Mouse (Mus musculus): ENCODE measurements around the gene Grrp1. TPM values are rescaled to one million over a fixed set of nuclear protein-coding genes. Genes with fewer than 3 reads are reported as not detected.
A peak's percentile ranks its signal among the peaks of the same experiment; 100 is the strongest.

Grrp1 gene
- total RNA-seq, 2 experiments from 2014 or later, result 2.7 to 4.0 TPM

GRCm38 (mm10) chr4:134249651-134250050 lies 4.3 kb downstream of the Grrp1 start:
- peak overlapping the region; percentile 54 for H3K4me3 ChIP-seq
- no peak overlapping the region for H3K27ac ChIP-seq
- peak in 1 of 2 experiments; percentile 67 for DNase-seq (ENCODE audit: low spot score in 2 of 2)
- TF ChIP-seq CTCF (conservative IDR thresholded peaks at IDR 0.05), result peak; percentile 96

GRCm38 (mm10) chr4:134246719-134247258 lies 7.1 kb downstream of the Grrp1 start, which contains the start of gene Gm30191:
TSS of gene Gm30191 (plus strand) at chr4:134246935.
- no peak for DNase-seq (ENCODE audit: low spot score in 2 of 2)
- Histone ChIP-seq H3K27ac (peak within 1 kb of the TSS; percentile 36; the same call in 1 of the 2 replicates), H3K4me3 (peak within 1 kb of the TSS; percentile 89)
- no peak for TF ChIP-seq CTCF (conservative IDR thresholded peaks at IDR 0.05)

DNA sequence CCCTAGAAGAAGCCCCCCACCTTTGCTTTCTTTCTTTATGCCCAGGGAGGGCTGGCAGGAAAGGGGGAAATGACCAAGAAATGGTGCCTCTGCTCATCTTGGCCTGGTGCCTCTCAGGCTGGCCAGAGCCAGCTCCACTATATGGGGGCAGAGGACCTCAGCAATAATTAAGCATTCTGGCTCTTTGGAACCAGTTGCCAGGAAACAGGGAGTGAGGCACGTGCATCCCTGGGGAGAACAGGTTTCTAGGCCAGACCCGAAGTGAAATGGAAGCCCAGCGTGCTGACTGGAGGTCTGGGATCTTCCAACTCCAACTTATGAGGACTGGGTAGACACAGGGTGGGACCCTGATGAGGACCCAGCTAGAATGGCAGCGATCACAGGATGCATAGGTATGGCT lies 7.7 kb downstream of the Grrp1 start:
- DNase-seq (ENCODE audit: low spot score in 2 of 2), result no peak
- H3K4me3 ChIP-seq, result no peak overlapping the region
- no peak for TF ChIP-seq CTCF (conservative IDR thresholded peaks at IDR 0.05)
- no peak overlapping the region for H3K27ac ChIP-seq

GRCm38 (mm10) chr4:134245148-134245843 lies 8.6 kb downstream of the Grrp1 start, which contains the start of gene Zfp593:
TSS of gene Zfp593 (minus strand) at chr4:134245592.
- DNase-seq (ENCODE audit: low spot score in 2 of 2), result peak; percentile 95 to 98
- Histone ChIP-seq H3K27ac (peak within 1 kb of the TSS; percentile 83), H3K4me3 (peak within 1 kb of the TSS; percentile 89)
- TF ChIP-seq CTCF (conservative IDR thresholded peaks at IDR 0.05), result peak; percentile 94

- TF ChIP-seq CTCF (conservative IDR thresholded peaks at IDR 0.05), result no peak
- H3K4me3 ChIP-seq, result no peak within 1 kb of the TSS; the same call in 1 of the 2 replicates
- H3K27ac ChIP-seq, result no peak within 1 kb of the TSS
- DNase-seq (ENCODE audit: low spot score in 2 of 2), result no peak
Observed at GRCm38 (mm10) chr4:134243516-134244250, 10.2 kb downstream of the Grrp1 start, which contains the start of gene E130218I03Rik. TSS of gene E130218I03Rik (plus strand) at chr4:134243662.

GRCm38 (mm10) chr4:134238686-134239085 lies 15.2 kb downstream of the Grrp1 start:
- no peak for DNase-seq (ENCODE audit: low spot score in 2 of 2)
- no peak for TF ChIP-seq CTCF (conservative IDR thresholded peaks at IDR 0.05)
- H3K4me3 ChIP-seq, result peak overlapping the region; percentile 29; the same call in 1 of the 2 replicates
- no peak overlapping the region for H3K27ac ChIP-seq

DNA sequence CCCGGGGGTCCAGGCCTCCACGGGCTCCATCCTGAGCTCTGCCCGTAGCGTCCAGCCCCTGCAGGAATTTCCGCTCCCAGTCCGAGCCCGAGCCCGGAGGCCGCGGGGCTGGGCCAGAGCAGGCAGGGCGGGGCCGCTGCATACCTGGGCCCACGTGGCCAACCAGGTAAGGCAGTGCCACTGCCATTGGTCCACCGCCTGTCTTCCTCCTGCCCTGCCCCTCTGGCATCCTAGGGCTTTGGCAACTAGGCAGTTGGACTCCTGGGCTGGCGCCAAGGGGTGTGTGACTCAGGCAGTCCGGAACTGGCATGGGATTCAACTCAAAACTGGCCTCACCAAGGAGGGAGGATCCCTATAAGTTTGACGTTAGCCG lies 15.6 kb downstream of the Grrp1 start, which contains the start of gene Cnksr1:
Cnksr1 (minus strand) TSS at position 121 of the 373 bp plus-strand sequence.
- H3K4me3 ChIP-seq, result peak within 1 kb of the TSS; percentile 29; the same call in 1 of the 2 replicates
- TF ChIP-seq CTCF (conservative IDR thresholded peaks at IDR 0.05), result no peak

GRCm38 (mm10) chr4:134237582-134238278 lies 16.2 kb downstream of the Grrp1 start:
- no peak for DNase-seq (ENCODE audit: low spot score in 2 of 2)
- Histone ChIP-seq H3K4me3 (no peak overlapping the region; the same call in 1 of the 2 replicates), H3K27ac (no peak overlapping the region)
- TF ChIP-seq CTCF (conservative IDR thresholded peaks at IDR 0.05), result no peak

More for the DNA sequence above, 15.6 kb downstream of the Grrp1 start, which contains the start of gene Cnksr1:
- peak in 1 of 2 experiments; percentile 46 for DNase-seq (ENCODE audit: low spot score in 2 of 2)
- no peak within 1 kb of the TSS for H3K27ac ChIP-seq

GRCm38 (mm10) chr4:134234876-134235275 lies 19.0 kb downstream of the Grrp1 start:
- H3K4me3 ChIP-seq, result no peak overlapping the region
- no peak overlapping the region for H3K27ac ChIP-seq
- no peak for TF ChIP-seq CTCF (conservative IDR thresholded peaks at IDR 0.05)
- DNase-seq (ENCODE audit: low spot score in 2 of 2), result no peak

DNA sequence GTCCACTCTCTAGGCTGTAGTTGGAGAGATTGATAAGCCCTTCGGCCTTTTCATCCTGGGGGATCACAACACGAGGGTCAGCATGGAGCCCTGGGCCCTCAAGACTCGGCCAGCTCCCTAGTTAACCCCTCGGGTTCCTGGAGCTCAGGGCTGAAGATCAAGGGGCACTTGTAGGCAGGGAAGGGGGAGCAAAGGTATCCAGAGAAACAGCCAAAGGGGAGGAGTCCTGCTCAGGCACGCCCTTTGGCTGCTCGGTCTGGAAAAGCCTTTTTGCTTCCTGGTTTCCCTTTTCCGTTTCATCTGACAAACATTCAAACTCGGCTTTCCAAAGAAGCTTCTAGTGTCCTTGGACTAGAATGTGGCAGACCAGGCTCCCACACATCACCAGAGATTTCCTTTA lies 23.5 kb downstream of the Grrp1 start:
- no peak for DNase-seq (ENCODE audit: low spot score in 2 of 2)
- TF ChIP-seq CTCF (conservative IDR thresholded peaks at IDR 0.05), result no peak
- no peak overlapping the region for H3K27ac ChIP-seq
- no peak overlapping the region for H3K4me3 ChIP-seq

DNA sequence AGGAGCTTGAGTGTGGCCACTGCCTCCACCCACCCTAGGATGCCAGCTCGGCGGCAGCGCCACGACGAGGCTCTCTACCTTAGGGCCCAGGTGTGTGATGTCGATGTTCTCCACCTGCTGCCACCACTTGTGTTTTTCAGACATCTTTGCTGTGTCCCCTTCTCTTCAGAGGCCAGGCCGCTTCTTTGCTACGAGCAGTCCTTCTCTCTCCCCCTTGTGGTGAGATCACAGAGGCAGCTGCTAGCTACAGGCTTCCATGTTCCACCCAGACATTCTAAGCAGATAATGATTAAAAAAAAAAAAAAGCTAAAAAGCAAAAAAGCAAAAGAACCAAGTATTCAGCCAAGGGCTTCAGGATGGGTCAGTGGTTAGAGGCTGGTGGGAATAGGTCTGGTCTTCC lies 26.7 kb downstream of the Grrp1 start, which contains the start of gene Catsper4:
Catsper4 (minus strand) TSS at position 190 of the 400 bp plus-strand sequence.
- Histone ChIP-seq H3K4me3 (no peak within 1 kb of the TSS), H3K27ac (no peak within 1 kb of the TSS)
- peak; percentile 73 for TF ChIP-seq CTCF (conservative IDR thresholded peaks at IDR 0.05)
- no peak for DNase-seq (ENCODE audit: low spot score in 2 of 2)

Measured in layer of hippocampus, adult 2 months (tissue).